Mouse (Mus musculus) layer of hippocampus, adult 18-20 months (tissue): ENCODE results near the gene Arid1b. TPM values are rescaled to one million over a fixed set of nuclear protein-coding genes. Genes with fewer than 3 reads are reported as not detected.

Experiments
- DNase-seq, 2 experiments: peaks; one replicate each; pipeline ENCODE4 v3.0.0; 2022; ENCODE audit warnings: low spot score in 2 of 2
- total RNA-seq, 2 experiments: library from RNA; stranded (reverse); gene quantifications; 2 replicates each; pipeline ENCODE4 v1.2.3; 2021

The Arid1b gene
- total RNA-seq, 2 experiments from 2014 or later, result 103 to 108 TPM

DNA sequence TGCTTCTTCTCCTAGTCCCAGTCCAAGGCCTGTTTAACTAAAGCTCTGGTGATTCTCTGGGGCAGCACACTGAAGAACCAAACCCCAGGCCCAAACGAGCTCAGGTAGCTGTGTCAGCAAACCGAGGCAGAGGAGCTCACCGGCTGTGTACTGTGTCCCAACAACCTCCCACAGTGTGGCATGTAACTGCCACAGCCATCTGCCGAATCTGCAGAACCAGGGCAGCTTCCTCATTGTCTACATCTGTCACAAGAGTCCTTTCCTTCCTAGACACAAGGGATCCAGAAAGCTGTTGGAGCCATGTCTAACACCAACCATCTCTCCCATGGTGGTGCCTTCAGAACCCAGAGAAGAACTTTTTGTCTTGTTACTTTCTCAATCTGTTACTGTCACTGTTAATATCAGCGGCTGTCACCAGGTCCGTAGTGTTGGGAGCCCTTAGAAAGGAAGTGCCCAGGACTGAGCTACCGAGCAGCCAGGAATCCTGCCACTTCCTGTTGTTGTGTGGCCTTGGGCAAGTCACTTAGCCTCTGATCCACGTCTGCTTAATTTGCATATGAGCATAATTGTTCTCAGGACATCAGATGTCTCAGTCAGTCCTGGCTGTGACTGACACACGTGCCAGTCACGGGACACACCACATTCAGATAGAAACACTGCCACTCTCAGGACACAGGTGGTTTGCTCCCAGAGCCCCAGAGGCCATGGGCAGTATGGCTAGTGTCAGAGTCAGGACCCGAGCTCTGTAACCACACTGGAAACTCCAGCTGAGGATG lies 309.0 kb downstream of the Arid1b start:
- DNase-seq, result no peak

DNA sequence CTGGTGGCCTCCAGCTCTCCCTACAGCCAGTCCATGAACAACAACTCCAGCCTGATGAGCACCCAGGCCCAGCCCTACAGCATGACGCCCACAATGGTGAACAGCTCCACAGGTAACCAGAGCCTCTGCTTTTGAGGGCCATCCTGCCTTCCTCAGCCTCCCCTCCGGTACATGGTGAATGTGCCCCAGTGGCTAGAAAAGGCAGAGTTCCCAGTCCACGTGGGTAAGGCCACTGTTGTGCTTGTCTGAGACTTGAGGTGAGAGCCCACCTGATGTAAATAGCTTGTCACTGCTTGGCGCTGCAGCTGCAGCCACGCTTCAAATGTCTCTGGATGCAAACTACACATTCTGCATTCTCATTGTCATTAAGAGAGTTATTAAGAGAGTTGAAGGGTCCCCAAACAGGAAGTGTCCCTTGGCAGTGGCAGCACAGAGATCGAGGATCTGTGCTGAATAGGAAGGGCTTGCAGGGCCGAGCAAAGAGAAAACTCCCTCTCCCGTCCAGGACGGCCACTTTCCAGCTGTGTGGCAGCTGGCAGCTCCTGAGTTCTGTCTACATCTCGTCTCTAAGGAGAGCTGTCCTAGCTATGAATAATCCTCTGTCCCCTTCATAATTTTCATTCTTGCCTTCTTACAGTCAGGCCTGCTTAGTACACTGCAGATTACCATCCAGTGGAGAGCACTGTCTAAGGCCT lies 311.8 kb downstream of the Arid1b start:
- DNase-seq, result no peak

DNA sequence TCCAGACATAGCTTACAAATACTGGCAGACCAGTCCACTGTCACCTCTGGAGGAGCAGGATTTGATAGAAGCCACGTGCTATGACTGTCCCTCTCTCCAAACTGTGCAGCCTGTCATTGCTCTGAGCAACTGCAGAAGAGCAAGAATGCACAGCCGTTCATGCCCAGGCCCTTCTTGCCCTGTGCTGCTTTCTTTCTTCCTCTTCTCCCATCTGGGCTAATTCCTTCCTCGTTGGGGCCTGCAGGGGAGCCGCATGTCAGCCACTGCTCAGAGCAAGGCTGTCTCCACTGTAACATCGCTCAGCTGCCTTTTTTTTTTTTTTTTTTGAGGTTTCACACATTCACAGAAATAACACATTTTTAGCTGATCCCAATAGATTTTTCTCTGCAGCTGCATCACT lies 315.8 kb downstream of the Arid1b start:
- DNase-seq, result no peak

DNA sequence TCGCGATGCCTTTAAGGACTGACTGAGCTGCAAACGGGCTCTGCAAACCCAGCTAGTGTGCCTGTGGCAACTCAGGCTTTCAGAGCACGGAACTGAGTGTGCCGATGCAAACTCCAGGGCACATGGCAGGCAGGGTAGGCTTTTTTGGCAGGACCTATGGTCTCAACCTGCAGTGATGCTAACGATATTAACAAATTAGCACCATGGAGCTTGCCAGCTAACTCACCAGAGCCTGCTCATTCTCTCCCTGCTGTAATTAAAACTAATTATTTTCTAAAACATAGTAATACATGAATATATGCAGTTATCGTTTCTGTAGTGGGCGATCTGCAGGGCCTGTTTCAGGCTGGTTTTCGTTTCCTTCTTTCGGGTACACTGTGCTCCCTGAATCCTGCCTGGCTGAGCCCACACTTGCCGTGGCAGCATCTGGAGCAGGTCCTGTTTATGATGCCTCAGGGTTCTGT lies 316.3 kb downstream of the Arid1b start:
- peak; percentile 73 to 92 for DNase-seq

DNA sequence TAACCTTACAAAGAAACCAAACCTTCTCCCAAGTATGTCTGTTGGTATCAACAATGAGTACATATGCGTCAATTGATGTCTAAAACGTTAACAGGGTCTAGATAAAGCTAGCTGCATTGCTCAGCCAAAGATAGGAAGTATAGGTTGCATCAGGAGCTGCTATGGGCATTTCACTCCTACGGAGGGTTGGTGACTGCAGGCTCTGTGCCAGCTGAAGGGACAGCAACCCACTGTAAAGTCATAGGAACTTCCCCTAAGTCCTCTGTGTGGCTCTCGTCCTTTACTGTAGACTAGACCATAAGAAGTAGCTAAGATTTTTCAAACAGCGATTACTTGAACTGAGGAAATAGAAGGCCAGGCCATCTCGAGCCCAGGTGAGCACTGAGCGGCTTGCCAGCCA lies 316.9 kb downstream of the Arid1b start:
- no peak for DNase-seq

DNA sequence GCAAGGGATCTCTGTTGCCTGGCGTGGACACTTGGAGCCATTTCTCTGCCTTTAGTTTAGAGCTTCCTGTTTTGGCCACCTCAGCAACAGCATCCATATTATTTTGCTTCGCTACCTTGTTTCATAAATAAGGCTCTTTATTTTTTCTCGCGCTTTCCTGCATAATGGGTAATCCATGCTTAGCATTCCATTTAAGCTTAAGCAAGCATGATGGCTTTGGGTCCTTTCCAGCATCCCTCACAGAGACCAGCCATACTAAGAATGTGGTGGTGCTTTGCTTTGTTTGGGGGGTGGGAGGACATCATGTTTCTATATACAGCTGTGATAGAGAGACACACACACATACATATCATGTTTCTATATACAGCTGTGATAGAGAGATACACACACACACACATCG lies 318.2 kb downstream of the Arid1b start:
- no peak for DNase-seq

DNA sequence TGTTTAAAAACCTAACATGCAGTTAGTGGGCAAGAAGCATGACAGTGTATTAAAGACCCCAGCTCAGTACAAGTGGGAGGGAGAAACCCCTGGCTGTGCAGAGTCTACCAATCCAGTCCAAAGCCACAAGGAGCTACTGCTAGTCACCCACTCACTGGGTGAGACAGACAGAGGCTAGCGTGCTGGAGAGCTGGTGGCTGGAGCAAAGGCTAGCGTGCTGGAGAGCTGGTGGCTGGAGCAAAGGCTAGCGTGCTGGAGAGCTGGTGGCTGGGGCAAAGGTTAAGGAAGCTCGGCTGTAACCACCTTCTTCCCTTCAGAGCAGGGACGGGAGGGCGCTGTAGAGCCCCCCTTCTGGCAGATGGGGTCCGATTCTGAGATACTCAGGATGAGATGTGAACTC lies 320.6 kb downstream of the Arid1b start:
- no peak for DNase-seq

DNA sequence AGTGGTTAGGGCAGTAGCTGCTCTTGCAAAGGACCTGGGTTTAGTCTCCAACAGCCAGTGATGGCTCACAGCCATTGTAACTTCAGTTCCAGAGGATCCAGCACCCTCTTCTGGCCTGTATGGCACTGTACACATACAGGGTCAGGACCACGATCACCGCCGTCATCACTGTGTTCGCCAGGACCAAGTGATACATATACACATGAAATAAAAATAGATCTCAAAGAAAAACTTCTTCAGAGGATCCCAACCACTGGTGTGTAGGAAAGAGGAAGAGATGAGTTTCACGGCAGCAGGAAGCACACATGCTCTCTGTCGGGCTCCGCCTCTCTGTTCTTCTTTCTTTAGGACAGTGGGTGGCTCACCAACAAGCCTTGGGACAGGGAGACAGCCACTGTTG lies 322.4 kb downstream of the Arid1b start:
- DNase-seq, result no peak

DNA sequence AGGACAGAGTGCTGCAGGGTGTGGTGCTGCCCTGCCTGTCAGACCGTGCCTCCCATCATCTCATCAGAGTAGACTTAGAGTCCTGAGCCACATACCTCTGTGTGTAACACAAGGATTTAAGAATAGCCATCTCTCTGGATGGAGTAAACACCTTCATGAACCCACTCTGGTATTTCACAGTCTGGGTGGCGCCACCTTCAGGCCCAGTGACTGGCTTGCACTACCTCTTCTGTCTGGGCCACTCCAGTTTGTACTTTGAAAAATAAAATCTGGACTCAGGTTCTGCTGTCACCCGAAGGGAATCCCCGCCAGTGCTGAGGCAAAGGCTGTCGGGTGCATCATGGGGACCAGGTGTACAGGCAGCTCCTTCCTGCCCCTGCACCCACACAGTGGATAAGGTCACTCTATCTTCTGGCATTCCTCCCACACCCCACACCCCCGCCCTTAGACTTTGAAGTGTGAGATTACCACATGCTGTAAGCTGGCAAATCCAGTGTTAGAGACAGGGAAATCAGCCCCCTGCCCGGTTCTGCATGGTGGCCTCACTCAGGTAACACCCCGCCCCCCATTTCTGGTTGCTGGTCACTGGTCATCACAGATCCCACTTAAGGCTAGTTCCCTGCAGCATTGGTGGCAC lies 327.6 kb downstream of the Arid1b start:
- DNase-seq, result no peak

DNA sequence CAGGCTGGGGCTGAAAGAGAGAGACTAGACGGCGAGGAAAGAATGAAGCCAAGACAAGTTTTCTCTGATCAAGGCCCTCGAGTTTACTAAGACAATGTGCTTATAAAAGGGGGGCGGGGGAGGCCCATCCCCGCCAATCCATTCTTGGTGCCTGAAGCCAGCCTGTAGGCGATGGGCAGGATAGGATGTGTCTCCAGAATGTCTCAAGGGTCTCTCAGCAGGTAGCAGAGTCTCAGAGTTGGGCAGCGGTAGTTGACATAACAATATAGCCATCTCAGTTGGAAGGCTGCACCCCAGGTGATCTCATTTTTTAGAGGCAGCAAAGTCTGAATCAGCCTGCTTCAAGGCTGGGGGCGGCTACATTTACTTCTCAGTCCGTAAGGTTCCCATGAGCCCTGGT lies 328.5 kb downstream of the Arid1b start:
- no peak for DNase-seq

DNA sequence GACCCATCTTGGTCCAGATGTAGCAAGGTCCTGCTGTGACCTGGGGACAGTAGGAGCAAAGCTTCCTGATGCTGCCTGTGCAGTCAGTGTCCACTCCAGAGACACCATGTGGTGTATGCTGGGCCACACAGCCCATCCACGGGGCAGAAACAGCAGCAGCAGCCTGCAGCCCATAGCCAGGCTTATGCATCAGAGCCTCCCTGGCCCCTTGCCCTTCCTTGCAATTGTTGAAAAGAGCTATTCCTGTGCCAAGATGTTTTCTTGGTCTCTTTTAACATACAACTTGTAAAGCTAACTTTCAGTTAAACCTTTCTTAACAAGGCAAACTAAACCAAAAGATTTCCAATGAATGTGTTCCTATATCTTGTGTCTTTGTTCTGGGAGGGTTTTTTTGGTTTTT lies 329.6 kb downstream of the Arid1b start:
- no peak for DNase-seq

DNA sequence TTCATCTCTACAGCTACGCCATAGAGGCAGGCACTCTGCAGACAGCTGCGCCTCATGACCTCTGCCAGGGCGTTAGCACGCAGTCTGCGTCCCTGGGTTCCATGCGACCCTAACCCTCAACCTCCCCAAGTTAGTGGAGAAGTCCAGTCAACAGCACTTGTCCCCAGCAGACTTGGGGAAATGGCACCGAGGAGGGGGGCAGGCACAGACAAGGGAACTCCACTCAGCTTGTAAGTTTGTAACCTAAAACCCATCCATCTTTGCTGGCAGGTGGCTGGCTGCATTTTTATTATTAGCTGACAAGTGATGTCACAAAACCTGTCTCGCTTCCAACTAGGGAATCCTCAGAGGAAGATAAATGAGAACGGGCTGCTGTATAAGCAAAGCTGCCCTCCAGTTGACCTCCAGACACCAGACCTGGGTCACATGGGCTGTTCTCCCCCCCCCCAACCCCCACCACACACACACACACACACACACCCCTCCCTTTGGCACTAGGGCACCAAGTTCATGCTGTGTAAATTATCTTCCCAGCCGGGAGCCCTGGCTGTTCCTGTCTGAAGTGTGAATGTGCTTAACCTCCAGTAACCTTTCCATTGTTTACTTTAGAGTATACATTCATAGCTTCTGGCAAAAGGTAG lies 330.2 kb downstream of the Arid1b start:
- DNase-seq, result no peak

DNA sequence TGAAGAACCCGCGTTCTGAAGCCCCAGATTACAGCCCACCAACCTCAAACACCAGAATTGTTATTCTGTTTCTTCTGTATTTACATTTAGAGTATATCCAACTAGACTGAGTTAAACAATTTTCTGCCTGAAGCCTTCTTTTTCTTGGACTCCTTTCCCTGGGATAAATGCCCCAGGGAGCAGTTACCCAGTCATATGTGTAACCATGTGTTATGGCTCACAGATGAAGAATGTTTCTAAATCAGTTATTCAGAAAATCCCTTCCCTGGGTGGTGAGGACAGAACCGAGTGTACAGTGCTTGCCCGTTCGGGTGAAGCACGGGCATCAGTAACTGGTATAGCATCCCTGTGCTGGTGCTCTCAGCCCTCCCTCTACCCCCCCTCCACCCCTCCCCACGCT lies 332.6 kb downstream of the Arid1b start:
- no peak for DNase-seq

DNA sequence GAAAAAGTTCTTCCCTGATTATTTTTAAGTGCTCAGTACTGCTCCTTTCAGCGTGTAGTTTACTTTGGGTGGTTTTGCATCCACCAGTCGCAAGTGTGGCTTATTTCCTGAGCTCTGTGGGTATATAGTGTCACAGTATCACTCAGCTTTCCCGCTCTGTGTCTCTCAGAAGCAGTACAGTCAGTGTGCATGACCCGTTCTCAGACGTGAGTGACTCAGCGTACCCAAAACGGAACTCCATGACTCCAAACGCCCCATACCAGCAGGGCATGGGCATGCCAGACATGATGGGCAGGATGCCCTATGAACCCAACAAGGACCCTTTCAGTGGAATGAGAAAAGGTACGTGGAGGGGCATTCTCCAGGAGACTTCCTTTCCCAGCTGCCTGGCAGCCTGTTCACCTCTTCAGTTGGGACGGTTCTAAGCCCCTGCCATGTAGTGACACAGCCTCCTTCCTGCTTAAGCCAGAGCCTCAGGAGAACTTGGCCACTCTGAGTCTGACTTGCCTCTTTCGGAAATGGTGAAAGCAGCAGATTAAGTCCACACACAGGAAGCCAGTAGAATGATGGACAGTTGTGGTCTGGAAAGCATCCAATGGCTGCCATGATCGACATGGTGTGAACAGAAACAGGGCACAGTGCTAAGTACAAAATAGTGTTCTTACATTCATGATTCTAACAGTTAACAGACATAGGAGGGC lies 333.5 kb downstream of the Arid1b start:
- DNase-seq, result no peak

DNA sequence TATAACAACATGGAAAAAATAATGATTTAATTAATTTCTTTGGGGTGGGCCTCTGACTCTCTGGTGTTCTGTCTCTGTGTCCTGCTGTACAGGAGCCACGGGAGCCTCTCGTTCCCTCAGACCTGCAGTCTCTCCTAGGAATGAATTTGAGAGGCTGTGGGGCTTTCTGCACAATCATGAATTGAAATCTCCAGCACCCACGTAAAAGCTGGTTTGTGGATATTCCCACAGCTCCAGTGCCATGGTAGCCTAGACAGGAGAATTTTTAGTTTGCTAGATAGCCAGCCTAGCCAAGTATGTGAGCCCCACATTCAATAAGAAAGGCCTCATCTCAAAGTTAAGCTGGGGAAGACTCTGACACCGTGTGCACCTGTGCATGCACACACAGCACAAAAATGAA lies 335.3 kb downstream of the Arid1b start:
- peak in 1 of 2 experiments; percentile 61 for DNase-seq

DNA sequence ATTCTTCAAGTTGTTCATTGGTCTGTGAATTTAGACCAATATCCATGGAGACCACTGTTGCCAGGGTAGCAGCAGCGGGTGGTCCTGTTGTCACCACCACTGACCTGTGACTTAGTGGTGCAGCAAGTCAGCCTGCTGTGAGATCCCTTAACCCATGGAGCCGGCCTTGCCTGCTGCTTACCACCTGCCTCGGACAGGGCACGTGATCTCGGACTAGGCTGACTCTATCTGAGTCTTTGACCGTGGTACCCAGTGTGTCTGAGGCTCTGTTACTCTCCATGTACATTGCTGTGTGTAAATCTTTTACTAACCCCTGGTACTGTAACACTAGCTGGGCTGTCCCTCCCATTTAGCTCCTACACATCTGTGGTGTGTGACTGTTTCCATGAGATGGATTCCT lies 335.9 kb downstream of the Arid1b start:
- DNase-seq, result no peak

DNA sequence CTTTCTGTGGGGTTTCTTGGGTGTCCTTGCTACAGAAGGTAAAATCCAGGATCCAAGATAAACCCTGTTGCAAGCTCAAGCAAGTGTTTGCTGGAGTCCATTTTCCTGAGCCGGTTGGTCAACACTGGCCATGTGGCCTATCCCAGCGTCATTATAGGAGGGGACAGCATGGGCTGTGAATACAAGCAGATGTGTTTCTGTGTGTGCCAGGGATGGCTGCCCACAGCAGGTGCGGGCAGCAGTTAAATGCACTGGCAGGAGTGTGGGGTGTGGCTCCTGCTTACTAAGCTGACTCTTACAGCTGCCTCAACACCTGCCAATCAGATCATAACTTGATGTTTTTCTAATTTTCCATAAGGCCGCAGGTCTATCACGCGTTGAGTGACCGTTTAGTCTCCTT lies 336.5 kb downstream of the Arid1b start:
- DNase-seq, result no peak

DNA sequence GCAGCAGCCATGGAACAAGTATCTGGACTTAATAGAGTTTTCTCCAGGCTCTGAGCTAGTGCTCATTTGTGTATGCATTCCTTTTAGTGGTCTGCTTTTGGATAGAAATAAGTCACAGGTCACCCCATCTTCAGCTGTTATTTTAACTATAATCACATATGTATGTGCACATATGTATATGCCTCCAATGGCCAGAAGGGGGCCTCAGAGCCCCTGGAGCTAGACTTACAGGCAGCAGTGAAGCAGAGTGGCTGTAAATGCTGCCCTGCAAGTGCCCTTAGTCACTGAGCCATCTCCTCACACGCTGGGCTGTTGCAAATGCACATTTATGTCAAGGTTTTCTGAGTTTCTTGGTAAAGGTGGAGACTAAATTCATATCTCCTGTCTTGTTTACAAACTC lies 337.3 kb downstream of the Arid1b start:
- DNase-seq, result no peak

DNA sequence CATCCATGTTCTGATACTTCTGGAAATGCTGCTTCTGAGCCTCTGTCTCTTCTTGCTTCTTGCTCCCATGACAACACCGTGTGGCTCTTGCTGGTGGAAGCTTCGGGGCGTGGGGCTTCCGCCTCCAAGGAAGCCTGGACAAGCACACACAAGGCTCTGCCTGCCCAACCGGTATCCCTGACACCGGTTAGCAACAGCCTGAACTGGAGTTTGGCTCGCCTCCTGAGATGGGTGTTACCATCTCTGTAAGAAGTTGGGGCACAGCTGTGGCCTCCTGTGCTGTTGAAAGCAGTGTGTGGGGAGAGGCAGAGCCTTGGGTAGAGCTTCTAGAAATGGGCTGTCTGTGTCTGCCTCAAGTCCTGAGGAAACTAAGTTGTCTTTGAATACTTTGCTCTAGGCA lies 340.4 kb downstream of the Arid1b start:
- no peak for DNase-seq

DNA sequence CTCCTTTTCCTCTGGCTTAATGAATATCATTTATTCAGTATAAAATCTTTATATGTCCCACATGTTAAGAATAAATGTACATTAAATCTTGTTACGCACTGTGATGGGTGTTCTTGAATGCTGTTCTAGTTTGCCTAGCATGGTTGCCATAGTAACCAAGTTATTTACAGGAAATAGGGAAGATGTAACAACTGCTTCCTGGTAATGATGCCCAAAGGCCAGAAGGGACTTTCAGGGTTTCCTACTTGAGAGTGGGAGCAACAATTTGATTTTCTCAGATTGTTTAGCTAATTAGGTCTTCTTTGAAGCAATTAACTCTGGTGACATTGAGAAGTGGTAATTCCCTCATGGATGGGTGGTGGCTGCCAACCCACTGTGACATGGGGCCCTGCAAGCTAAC lies 350.3 kb downstream of the Arid1b start:
- no peak for DNase-seq

DNA sequence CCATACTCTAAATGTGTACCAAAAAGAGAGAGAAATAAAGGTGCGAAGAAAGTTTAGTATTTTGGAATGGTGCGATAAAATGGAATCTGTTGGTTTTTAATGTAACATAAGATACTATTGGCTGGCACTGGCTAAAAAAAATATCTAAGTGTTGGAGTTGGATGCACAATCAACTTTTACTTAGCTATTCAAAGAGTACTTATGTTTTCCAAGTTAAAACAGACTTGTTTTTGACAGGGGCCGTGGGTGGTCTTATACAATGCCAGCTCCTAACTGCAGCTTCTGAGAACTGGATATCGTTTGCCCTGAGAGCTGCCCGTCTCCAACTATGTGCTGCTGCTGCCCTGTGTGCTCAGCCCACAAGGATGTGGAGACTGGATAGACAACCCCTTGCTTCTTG lies 351.7 kb downstream of the Arid1b start:
- no peak for DNase-seq
